Mouse (Mus musculus): ENCODE results near the gene 4930404N11Rik. TPM values are rescaled to one million over a fixed set of nuclear protein-coding genes. Genes with fewer than 3 reads are reported as not detected.

4930404N11Rik gene
- polyA plus RNA-seq, 1 experiment = 0.52 TPM

DNA sequence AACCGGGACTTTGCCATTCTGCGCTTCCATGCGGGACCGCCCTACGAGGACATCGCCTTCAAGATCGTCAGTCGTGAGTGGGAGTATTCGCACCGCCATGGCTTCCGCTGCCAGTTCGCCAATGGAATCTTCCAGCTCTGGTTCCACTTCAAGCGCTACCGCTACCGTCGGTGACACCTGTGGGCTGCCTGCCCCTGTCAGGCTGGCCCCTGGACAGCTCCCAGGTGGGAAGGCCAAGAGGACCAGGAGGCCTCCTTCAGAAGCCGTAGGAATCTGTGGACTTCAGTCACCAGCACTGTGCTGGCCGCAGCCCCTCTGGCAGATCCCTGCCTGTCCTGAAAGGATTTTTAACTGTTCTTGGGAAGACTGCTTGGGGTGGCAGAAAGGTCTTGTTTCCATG lies 39.8 kb downstream of the 4930404N11Rik start:
- no peak overlapping the region for H3K27ac ChIP-seq (ENCODE audit: insufficient read depth, low read length)
- no peak for TF ChIP-seq CTCF (IDR thresholded peaks at IDR 0.05; ENCODE audit: extremely low read depth, insufficient read depth, low read length)
- no peak for TF ChIP-seq POLR2A (IDR thresholded peaks at IDR 0.05; ENCODE audit: extremely low read depth, insufficient read depth, low read length)
- H3K4me3 ChIP-seq (ENCODE audit: insufficient read depth, low read length) = no peak overlapping the region
- H3K4me1 ChIP-seq (ENCODE audit: control insufficient read depth, insufficient read depth, low read length) = no peaks in the 10 kb centered on the region

DNA sequence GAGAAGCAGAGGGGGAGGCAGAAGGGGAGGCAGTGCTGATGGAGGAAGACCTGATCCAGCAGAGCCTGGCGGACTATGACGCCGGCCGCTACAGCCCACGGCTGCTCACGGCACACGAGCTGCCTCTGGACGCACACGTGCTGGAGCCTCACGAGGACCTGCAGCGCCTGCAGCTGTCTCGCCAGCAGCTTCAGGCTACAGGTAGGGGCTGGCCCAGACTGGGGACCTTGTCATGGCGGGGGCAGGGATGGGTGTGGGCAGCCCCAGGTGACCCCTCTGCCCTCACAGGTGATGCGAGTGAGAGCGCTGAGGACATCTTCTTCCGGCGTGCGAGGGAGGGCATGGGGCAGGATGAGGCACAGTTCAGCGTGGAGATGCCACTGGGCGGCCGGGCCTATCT lies 40.4 kb downstream of the 4930404N11Rik start:
- Histone ChIP-seq H3K4me1 (ENCODE audit: control insufficient read depth, insufficient read depth, low read length) (no peaks in the 10 kb centered on the region), H3K27ac (ENCODE audit: insufficient read depth, low read length) (no peak overlapping the region), H3K4me3 (ENCODE audit: insufficient read depth, low read length) (no peak overlapping the region)
- no peak for TF ChIP-seq CTCF (IDR thresholded peaks at IDR 0.05; ENCODE audit: extremely low read depth, insufficient read depth, low read length)
- TF ChIP-seq POLR2A (IDR thresholded peaks at IDR 0.05; ENCODE audit: extremely low read depth, insufficient read depth, low read length) = no peak

DNA sequence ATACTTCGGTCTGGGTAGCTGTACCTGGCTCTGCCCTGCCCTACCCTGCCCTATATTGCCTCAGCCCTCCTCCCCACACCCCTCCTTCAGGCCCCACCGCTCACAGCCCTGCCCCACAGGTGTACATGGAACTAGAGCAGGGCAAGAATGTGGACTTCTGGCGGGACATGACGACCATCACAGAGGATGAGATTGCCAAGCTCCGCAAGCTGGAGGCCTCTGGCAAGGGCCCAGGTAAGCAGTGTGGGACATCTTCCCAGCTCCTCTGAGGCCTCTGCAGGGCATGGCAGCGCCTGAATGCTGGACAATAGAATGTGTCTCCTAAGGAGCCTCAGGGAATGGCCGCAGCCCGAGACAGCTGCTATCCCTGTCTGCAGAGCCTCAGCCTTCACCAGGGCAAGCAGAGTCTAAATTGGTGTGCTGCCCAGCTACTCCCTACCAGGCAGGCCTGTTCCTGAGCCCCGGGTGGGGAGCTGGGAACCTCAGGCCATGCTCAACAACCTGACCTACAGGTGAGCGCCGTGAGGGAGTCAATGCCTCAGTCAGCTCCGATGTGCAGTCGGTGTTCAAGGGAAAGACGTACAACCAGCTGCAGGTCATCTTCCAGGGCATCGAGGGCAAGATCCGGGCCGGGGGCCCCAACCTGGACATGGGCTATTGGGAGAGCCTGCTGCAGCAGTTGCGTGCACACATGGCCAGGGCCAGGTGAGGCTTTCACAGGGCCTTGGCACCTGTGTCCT lies 41.7 kb downstream of the 4930404N11Rik start:
- TF ChIP-seq CTCF (IDR thresholded peaks at IDR 0.05; ENCODE audit: extremely low read depth, insufficient read depth, low read length) = no peak
- TF ChIP-seq POLR2A (IDR thresholded peaks at IDR 0.05; ENCODE audit: extremely low read depth, insufficient read depth, low read length) = no peak
- Histone ChIP-seq H3K4me3 (ENCODE audit: insufficient read depth, low read length) (no peak overlapping the region), H3K4me1 (ENCODE audit: control insufficient read depth, insufficient read depth, low read length) (no peaks in the 10 kb centered on the region), H3K27ac (ENCODE audit: insufficient read depth, low read length) (no peak overlapping the region)

DNA sequence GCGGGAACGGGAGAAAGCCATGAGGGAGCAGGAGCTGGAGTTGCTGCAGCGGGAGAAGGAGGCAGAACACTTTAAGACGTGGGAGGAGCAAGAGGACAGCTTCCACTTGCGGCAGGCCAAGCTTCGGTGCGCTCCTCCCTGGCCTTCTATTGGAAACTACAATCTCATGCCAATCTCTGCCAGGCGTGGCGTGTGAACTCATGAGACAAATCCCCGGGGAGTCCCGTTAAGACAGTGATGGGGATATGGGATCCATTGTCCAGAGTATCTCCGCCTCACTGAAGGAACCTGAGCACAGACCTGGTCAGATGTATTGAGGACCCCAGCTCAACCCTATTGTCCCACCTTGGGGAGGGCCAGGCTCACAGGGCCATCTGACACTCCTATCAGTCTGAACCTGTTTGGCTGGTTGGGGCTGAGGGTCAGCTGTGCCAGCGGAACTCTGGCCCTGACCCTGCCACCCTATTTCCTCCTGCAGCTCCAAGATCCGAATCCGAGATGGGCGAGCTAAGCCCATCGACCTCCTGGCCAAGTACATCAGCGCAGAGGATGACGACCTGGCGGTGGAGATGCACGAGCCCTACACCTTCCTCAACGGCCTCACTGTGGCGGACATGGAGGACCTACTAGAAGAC lies 42.4 kb downstream of the 4930404N11Rik start:
- Histone ChIP-seq H3K4me3 (ENCODE audit: insufficient read depth, low read length) (no peak overlapping the region), H3K27ac (ENCODE audit: insufficient read depth, low read length) (no peak overlapping the region), H3K4me1 (ENCODE audit: control insufficient read depth, insufficient read depth, low read length) (no peaks in the 10 kb centered on the region)
- TF ChIP-seq POLR2A (IDR thresholded peaks at IDR 0.05; ENCODE audit: extremely low read depth, insufficient read depth, low read length) (no peak), CTCF (IDR thresholded peaks at IDR 0.05; ENCODE audit: extremely low read depth, insufficient read depth, low read length) (no peak)

DNA sequence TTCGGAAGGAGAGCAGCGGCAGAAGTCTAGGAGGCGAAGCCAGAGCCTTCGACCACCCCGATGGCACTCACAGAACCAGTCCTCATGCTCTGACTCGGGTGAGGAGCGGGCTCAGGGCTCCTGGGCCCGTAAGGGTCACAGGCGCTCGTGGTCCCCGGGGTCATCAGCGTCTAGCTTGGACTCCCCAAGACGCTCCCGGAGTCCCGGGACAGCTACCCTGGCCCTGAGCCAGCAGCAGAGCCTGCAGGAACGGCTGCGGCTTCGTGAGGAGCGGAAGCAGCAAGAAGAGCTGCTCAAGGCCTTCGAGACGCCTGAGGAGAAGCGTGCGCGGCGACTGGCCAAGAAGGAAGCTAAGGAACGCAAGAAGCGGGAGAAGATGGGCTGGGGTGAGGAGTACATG lies 43.2 kb downstream of the 4930404N11Rik start:
- no peaks in the 10 kb centered on the region for H3K4me1 ChIP-seq (ENCODE audit: control insufficient read depth, insufficient read depth, low read length)
- TF ChIP-seq CTCF (IDR thresholded peaks at IDR 0.05; ENCODE audit: extremely low read depth, insufficient read depth, low read length) (no peak), POLR2A (IDR thresholded peaks at IDR 0.05; ENCODE audit: extremely low read depth, insufficient read depth, low read length) (no peak)

DNA sequence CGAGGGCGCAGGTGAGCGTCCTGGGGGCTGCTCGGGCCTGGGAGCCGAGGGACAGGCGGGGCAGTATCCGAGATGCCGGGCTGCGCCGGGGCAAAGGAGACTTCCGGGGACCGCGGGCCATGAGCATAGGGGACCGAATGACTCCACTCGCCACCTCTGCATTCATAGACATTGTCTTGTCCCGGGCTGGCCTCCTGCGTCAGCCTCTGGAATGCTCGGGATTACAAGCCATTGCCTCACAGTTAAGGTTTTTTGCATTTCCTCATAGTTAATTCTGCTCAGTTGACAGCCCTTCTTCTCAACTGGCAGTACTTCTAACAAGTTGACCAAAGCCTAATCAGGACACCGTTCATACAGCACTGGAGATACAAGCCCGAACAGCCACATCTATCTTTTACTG lies 44.2 kb downstream of the 4930404N11Rik start:
- peak overlapping the region; percentile 89 for H3K27ac ChIP-seq (ENCODE audit: insufficient read depth, low read length)
- H3K4me3 ChIP-seq (ENCODE audit: insufficient read depth, low read length) = peak overlapping the region; percentile 32
- no peak for TF ChIP-seq POLR2A (IDR thresholded peaks at IDR 0.05; ENCODE audit: extremely low read depth, insufficient read depth, low read length)
- no peak for TF ChIP-seq CTCF (IDR thresholded peaks at IDR 0.05; ENCODE audit: extremely low read depth, insufficient read depth, low read length)

More for the DNA sequence above, 43.2 kb downstream of the 4930404N11Rik start:
- H3K27ac ChIP-seq (ENCODE audit: insufficient read depth, low read length) = no peak overlapping the region
- no peak overlapping the region for H3K4me3 ChIP-seq (ENCODE audit: insufficient read depth, low read length)

DNA sequence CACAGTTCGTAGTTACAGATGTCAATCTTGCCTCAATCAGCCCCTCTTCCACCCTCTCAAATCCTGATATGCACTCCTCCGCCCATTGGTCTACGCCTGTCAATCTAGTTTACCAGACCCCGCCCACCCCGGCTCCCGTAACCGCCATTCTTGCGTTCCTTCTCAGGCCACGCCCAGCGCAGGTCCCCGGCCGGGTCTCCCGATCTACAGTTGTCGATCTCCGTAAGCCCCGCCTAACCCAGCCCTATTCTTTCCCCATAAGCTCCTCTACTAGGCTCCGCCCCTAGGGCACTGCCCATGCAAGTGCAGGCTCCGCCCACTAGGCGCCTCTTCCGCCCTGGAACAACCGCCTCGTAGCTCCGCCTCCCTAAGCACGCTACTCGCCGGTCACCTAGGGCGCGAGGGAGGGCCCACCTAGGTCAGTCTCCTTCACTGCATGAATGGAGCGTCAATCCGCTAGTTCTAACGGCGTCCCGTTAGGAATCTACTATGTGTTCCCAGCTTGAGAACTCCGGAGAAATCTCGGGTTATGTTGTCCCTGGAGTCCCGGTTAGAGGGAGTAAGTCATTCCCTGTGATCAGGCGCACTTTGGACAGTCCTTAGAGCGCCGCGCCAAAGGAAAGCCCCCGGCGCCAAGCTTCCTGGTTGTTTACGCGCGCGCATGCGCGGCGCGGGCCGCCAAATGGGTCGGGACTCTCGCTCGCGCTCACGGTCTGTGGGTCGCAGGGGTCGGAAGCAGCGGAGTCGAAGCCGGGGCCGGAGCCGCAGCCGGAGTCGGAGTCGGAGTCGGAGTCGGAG lies 44.9 kb downstream of the 4930404N11Rik start, which contains the start of gene Cactin:
Cactin (plus strand) TSS at position 554 of the 798 bp plus-strand sequence.
- Histone ChIP-seq H3K27ac (ENCODE audit: insufficient read depth, low read length) (peak within 1 kb of the TSS; percentile 89), H3K4me1 (ENCODE audit: control insufficient read depth, insufficient read depth, low read length) (no peaks in the 10 kb centered on the region), H3K4me3 (ENCODE audit: insufficient read depth, low read length) (peak within 1 kb of the TSS; percentile 32)
- TF ChIP-seq CTCF (IDR thresholded peaks at IDR 0.05; ENCODE audit: extremely low read depth, insufficient read depth, low read length) = no peak
- TF ChIP-seq POLR2A (IDR thresholded peaks at IDR 0.05; ENCODE audit: extremely low read depth, insufficient read depth, low read length) = peak; percentile 39; the same call in 1 of the 2 replicates

More for the DNA sequence above, 44.2 kb downstream of the 4930404N11Rik start:
- no peaks in the 10 kb centered on the region for H3K4me1 ChIP-seq (ENCODE audit: control insufficient read depth, insufficient read depth, low read length)

DNA sequence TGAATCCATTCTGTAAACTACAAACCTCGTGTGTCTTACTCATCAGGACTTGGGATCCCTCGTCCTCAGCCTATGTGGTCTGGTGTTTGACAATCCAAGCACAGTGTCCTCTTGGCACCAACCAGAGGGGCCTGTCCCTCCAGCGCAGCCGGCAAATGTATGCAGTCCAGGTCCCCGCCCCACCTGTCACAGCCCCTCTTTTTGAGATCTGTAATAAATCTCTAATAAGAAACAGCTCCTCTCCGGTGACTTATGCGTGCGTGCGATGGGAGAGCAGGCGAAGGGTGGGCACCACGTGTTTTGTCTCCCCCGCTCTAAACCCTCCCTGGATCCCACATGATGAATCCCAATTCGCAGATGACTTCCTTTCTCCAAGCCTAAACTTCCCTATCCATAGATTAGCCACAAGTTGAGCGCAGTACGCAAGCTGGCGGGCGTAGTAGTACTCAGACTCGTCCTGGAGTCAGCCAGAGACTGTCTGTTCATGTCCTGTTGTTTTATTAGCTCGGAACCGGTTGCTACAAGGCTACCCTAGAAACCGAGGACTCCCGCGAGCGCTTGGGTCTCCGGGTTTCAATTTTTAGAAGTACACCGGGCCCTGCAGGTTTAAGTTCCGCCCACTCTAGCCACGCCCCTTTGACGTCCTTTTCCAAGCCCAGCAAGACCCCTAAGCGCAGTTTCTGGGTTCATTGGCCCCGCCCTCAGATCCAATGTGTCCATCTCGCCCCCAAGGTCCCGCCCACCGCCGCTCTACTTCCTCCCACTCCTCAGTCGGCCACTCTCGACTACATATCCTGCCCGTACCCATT lies 45.7 kb downstream of the 4930404N11Rik start:
- 0 out of 2 replicates have a peak, but pooled peaks have one; percentile 3 for TF ChIP-seq POLR2A (IDR thresholded peaks at IDR 0.05; ENCODE audit: extremely low read depth, insufficient read depth, low read length)
- TF ChIP-seq CTCF (IDR thresholded peaks at IDR 0.05; ENCODE audit: extremely low read depth, insufficient read depth, low read length) = no peak
- peak overlapping the region; percentile 59 for H3K27ac ChIP-seq (ENCODE audit: insufficient read depth, low read length)

More for the DNA sequence above, 45.7 kb downstream of the 4930404N11Rik start:
- no peaks in the 10 kb centered on the region for H3K4me1 ChIP-seq (ENCODE audit: control insufficient read depth, insufficient read depth, low read length)
- peak overlapping the region; percentile 32 for H3K4me3 ChIP-seq (ENCODE audit: insufficient read depth, low read length)

Data from cortical plate, adult 2 months (tissue).